Mouse (Mus musculus): ENCODE data around the gene Tmem151a. TPM values are rescaled to one million over a fixed set of nuclear protein-coding genes. Genes with fewer than 3 reads are reported as not detected.
A peak's percentile ranks its signal among the peaks of the same experiment; 100 is the strongest.

The Tmem151a gene
- polyA plus RNA-seq, 1 experiment, result 6.2 TPM

DNA sequence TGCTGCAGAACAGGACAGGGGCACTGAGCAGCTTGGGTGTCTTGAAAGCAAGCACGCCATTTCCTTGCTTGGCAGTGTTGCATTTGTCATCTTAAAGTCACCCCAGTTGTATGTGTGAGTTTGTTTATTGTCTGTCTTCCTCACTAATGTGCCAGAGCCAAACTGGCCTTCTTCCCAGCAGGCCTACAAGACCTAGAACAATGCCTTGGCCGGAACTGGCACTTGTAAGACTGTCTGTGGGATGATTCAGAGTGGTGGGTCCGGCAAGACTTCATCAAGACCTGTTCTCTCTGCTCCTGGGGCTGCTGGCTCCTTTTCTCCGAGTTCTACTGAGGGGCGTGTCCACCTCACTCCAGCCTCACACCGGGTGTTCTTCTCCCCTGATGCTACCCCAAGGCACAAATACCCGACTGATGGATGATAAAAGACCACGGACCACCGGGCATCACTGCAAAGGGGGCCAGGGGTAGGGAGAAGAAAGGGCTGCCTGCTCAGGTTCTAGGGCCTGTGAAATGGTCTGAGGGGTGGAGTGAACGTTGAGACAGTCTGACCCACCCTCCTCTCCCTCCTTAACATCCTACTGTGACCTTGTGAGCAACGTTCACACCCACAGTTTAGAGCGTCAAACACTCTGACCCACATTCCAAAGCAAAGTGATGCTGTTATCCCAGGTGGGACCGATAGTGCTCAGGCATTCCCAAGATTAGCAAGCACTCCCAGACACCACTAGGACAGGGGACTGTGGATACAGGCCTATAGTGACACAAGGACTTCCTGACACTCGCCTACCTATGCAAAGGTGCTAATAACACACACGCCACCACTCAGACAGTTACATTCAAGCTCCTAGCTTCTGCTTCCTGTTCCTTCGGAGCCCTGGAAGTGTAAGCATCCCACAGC lies 27.2 kb downstream of the Tmem151a start:
- Histone ChIP-seq H3K9me3 (replicated peaks; ENCODE audit: control insufficient read depth, insufficient read depth, low read length, poor library complexity, severe bottlenecking) (no peaks in the 10 kb centered on the region), H3K9ac (ENCODE audit: low read depth, poor library complexity, severe bottlenecking) (no peak overlapping the region), H3K27ac (ENCODE audit: insufficient read depth, low read length) (peak overlapping the region; percentile 79), H3K4me1 (ENCODE audit: control insufficient read depth, insufficient read depth, low read length) (peaks cover 31% of the 10 kb centered on the region), H3K36me3 (ENCODE audit: control insufficient read depth, insufficient read depth, low read length, poor library complexity, severe bottlenecking) (no peaks in the 10 kb centered on the region), H3K4me3 (ENCODE audit: low read depth, low read length) (no peak overlapping the region), H3K27me3 (ENCODE audit: control insufficient read depth, insufficient read depth, low read length, poor library complexity, severe bottlenecking) (no peaks in the 10 kb centered on the region)
- TF ChIP-seq EP300 (IDR thresholded peaks at IDR 0.05; ENCODE audit: insufficient read depth, low read depth, low read length) (peak; percentile 68; the same call in 1 of the 2 replicates), CTCF (IDR thresholded peaks at IDR 0.05; ENCODE audit: low read depth, low read length) (no peak)

DNA sequence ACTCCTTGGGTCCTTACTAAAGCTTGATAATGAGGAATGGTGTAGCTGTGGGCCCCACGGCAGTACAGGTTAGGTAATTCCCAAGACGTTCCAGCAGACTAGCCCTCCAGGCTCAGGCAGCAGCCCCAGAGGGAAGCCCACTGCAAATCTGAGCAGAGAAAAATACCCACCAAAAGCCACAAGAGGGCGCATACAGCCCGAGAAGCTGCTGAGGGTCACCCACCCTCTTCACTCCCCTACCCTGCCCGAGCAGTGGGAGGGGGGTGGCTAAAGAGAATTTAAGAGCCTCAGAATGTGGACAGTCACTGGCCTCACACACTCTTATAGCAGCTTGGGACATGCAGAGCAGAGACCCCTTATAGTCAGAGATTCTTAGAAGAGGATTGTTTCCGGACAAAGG lies 29.1 kb downstream of the Tmem151a start:
- H3K9me3 ChIP-seq (replicated peaks; ENCODE audit: control insufficient read depth, insufficient read depth, low read length, poor library complexity, severe bottlenecking), result no peaks in the 10 kb centered on the region
- H3K36me3 ChIP-seq (ENCODE audit: control insufficient read depth, insufficient read depth, low read length, poor library complexity, severe bottlenecking), result no peaks in the 10 kb centered on the region
- H3K4me3 ChIP-seq (ENCODE audit: low read depth, low read length), result no peak overlapping the region
- H3K27ac ChIP-seq (ENCODE audit: insufficient read depth, low read length), result no peak overlapping the region
- peaks cover 22% of the 10 kb centered on the region for H3K4me1 ChIP-seq (ENCODE audit: control insufficient read depth, insufficient read depth, low read length)
- TF ChIP-seq EP300 (IDR thresholded peaks at IDR 0.05; ENCODE audit: insufficient read depth, low read depth, low read length) (no peak), CTCF (IDR thresholded peaks at IDR 0.05; ENCODE audit: low read depth, low read length) (peak; percentile 67), POLR2A (IDR thresholded peaks at IDR 0.05; ENCODE audit: insufficient read depth, low read length) (no peak)
- no peak overlapping the region for H3K9ac ChIP-seq (ENCODE audit: low read depth, poor library complexity, severe bottlenecking)
- H3K27me3 ChIP-seq (ENCODE audit: control insufficient read depth, insufficient read depth, low read length, poor library complexity, severe bottlenecking), result no peaks in the 10 kb centered on the region

DNA sequence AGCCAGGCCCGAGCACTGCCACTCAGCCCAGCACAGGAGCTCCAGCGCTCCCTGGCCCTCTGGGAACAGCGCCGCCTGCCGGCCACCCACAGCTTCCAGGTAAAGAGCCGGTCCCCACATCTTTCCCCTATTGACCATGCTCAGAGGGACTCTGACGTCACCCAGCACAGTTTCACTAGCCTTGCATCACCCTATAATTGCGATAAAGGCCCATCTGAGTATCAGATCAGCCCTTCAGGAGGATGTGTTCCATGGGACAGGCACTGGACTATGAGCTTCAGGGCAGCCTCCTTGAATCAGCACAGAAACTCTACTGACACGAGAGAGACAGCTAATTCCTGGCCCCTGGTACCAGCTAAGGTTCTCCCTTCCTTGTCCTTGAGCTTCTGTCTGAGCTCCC lies 31.4 kb downstream of the Tmem151a start:
- Histone ChIP-seq H3K4me1 (ENCODE audit: control insufficient read depth, insufficient read depth, low read length) (peaks cover 11% of the 10 kb centered on the region), H3K27me3 (ENCODE audit: control insufficient read depth, insufficient read depth, low read length, poor library complexity, severe bottlenecking) (no peaks in the 10 kb centered on the region), H3K9me3 (replicated peaks; ENCODE audit: control insufficient read depth, insufficient read depth, low read length, poor library complexity, severe bottlenecking) (no peaks in the 10 kb centered on the region), H3K9ac (ENCODE audit: low read depth, poor library complexity, severe bottlenecking) (no peak overlapping the region), H3K36me3 (ENCODE audit: control insufficient read depth, insufficient read depth, low read length, poor library complexity, severe bottlenecking) (no peaks in the 10 kb centered on the region), H3K4me3 (ENCODE audit: low read depth, low read length) (no peak overlapping the region), H3K27ac (ENCODE audit: insufficient read depth, low read length) (no peak overlapping the region)
- TF ChIP-seq CTCF (IDR thresholded peaks at IDR 0.05; ENCODE audit: low read depth, low read length), result peak; percentile 89
- no peak for TF ChIP-seq EP300 (IDR thresholded peaks at IDR 0.05; ENCODE audit: insufficient read depth, low read depth, low read length)

DNA sequence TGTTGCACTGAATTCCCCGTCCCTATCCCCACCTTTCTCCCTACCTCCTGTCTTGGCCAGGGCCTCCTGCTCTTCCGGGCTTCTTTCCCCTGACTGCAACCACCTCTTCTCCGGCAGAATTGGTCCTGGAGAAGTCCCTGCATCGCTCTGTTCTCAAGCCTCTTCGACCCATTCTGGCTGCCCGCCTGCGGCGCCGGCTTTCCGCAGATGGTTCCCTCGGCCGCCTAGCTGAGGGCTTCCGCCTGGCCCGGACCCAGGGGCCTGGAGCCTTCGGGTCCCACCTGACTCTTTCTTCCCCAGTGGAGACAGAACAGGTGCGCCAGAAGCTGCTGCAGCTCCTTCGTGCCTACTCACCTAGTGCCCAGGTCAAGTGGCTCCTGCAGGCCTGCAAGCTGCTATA lies 32.5 kb downstream of the Tmem151a start:
- Histone ChIP-seq H3K9ac (ENCODE audit: low read depth, poor library complexity, severe bottlenecking) (no peak overlapping the region), H3K36me3 (ENCODE audit: control insufficient read depth, insufficient read depth, low read length, poor library complexity, severe bottlenecking) (no peaks in the 10 kb centered on the region), H3K9me3 (replicated peaks; ENCODE audit: control insufficient read depth, insufficient read depth, low read length, poor library complexity, severe bottlenecking) (no peaks in the 10 kb centered on the region), H3K27ac (ENCODE audit: insufficient read depth, low read length) (no peak overlapping the region), H3K27me3 (ENCODE audit: control insufficient read depth, insufficient read depth, low read length, poor library complexity, severe bottlenecking) (no peaks in the 10 kb centered on the region), H3K4me1 (ENCODE audit: control insufficient read depth, insufficient read depth, low read length) (peaks cover 10% of the 10 kb centered on the region), H3K4me3 (ENCODE audit: low read depth, low read length) (peak overlapping the region; percentile 14)
- TF ChIP-seq CTCF (IDR thresholded peaks at IDR 0.05; ENCODE audit: low read depth, low read length), result no peak
- no peak for TF ChIP-seq POLR2A (IDR thresholded peaks at IDR 0.05; ENCODE audit: insufficient read depth, low read length)
- no peak for TF ChIP-seq EP300 (IDR thresholded peaks at IDR 0.05; ENCODE audit: insufficient read depth, low read depth, low read length)

DNA sequence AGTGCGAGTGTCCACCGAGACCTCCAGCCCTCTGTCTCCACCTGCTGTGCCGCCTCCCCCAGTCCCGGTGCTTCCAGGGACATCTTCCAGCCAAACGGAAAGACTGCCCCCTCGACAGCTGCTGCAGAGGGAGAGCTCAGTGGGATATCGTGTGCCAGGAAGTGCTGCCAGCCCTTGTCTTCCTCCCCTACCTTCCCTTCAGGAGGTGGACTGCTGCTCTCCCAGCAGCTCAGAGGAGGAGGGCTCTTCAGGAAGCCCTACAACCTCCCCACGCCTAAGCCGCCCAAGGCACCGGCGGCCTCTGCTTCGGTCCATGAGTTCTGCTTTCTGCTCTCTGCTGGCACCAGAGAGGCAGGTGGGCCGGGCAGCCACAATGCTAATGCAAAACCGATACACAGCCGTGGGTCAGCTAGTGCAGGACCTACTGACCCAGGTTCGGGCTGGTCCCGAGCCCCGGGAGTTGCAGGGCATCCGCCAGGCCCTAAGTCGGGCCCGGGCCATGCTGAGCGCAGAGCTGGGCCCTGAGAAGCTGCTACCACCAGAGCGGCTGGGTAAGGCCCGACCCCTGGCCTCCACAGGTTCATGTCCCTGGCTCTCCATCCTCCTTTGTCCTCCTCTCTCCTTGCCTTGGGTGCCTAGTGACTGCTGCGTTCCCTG lies 33.0 kb downstream of the Tmem151a start:
- Histone ChIP-seq H3K27ac (ENCODE audit: insufficient read depth, low read length) (no peak overlapping the region), H3K27me3 (ENCODE audit: control insufficient read depth, insufficient read depth, low read length, poor library complexity, severe bottlenecking) (no peaks in the 10 kb centered on the region), H3K9ac (ENCODE audit: low read depth, poor library complexity, severe bottlenecking) (no peak overlapping the region), H3K4me1 (ENCODE audit: control insufficient read depth, insufficient read depth, low read length) (peaks cover 7% of the 10 kb centered on the region), H3K36me3 (ENCODE audit: control insufficient read depth, insufficient read depth, low read length, poor library complexity, severe bottlenecking) (no peaks in the 10 kb centered on the region), H3K4me3 (ENCODE audit: low read depth, low read length) (peak overlapping the region; percentile 14), H3K9me3 (replicated peaks; ENCODE audit: control insufficient read depth, insufficient read depth, low read length, poor library complexity, severe bottlenecking) (no peaks in the 10 kb centered on the region)
- TF ChIP-seq EP300 (IDR thresholded peaks at IDR 0.05; ENCODE audit: insufficient read depth, low read depth, low read length) (no peak), POLR2A (IDR thresholded peaks at IDR 0.05; ENCODE audit: insufficient read depth, low read length) (no peak), CTCF (IDR thresholded peaks at IDR 0.05; ENCODE audit: low read depth, low read length) (no peak)

DNA sequence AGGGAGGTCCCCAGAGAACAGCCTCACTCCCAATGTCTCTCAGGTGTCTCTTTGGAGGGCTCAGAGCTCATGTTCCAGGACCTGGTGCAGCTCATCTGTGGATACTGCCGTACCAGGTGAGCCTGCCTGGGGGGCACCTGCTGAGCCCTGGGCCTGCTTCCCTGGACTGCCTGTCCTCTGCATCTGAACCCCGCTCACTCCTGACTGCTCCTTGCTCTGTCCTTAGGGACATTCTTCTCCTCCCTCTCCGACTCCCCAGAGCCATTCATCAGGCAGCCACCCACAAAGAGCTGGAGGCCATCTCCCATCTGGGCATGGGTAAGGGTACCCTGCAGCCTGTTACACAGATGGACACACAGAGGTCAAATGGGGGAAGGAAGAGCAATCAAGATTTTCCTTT lies 33.8 kb downstream of the Tmem151a start:
- peak overlapping the region; percentile 36 for H3K9ac ChIP-seq (ENCODE audit: low read depth, poor library complexity, severe bottlenecking)
- H3K36me3 ChIP-seq (ENCODE audit: control insufficient read depth, insufficient read depth, low read length, poor library complexity, severe bottlenecking), result no peaks in the 10 kb centered on the region
- TF ChIP-seq POLR2A (IDR thresholded peaks at IDR 0.05; ENCODE audit: insufficient read depth, low read length), result no peak
- TF ChIP-seq CTCF (IDR thresholded peaks at IDR 0.05; ENCODE audit: low read depth, low read length), result no peak
- no peak for TF ChIP-seq EP300 (IDR thresholded peaks at IDR 0.05; ENCODE audit: insufficient read depth, low read depth, low read length)
- H3K27me3 ChIP-seq (ENCODE audit: control insufficient read depth, insufficient read depth, low read length, poor library complexity, severe bottlenecking), result no peaks in the 10 kb centered on the region
- H3K4me3 ChIP-seq (ENCODE audit: low read depth, low read length), result peak overlapping the region; percentile 53
- H3K27ac ChIP-seq (ENCODE audit: insufficient read depth, low read length), result no peak overlapping the region
- peaks cover 7% of the 10 kb centered on the region for H3K4me1 ChIP-seq (ENCODE audit: control insufficient read depth, insufficient read depth, low read length)
- no peaks in the 10 kb centered on the region for H3K9me3 ChIP-seq (replicated peaks; ENCODE audit: control insufficient read depth, insufficient read depth, low read length, poor library complexity, severe bottlenecking)

All from ES-Bruce4 (cell line).